ENCODE assay signal across 9 mouse cellular contexts in the genomic region with DNA sequence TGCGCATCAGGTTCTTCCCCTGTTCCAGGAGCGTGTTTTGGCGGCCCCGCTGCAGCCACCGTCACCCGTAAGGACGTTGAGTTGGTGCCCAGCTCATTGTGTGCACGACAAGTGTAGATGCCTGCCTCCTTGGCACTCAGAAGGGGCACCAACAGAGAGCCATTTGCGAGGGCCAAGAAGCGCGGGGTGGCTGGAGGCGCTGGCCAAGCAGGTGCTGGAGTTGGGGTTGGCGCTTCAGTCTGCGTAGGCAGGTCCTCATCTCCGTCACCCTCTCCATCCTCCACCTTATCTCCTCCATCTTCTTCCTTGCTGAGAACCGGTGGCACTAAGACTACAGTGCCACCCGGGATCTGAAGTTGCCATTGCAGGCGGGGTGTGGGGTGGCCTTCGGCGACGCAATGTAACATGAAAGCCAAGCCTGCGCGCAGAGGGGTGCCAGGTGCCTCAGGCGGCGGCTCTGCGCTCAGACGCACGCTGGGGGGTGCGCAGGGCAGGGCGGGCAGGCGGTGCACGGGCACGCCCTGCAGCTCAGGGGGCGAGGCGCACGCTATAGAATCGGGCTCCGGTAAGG. TPM values are rescaled to one million over a fixed set of nuclear protein-coding genes. Genes with fewer than 3 reads are reported as not detected.
A peak's percentile ranks its signal among the peaks of the same experiment; 100 is the strongest.
DNase-seq lines count a peak whose midpoint lies in the region; ATAC-seq and TF ChIP-seq lines count a peak whose summit lies in the region.
"Had no signal": no experiment of that assay in that cellular context is flagged by ENCODE, and none has a peak within 500 bp of the region (broad histone marks: within the 10 kb centered on the region; RNA-seq: fewer than 3 reads in every experiment).

No protein-coding gene starts in this region.

- peak overlapping the region; percentile 10; the same call in 1 of the 2 replicates for H3K4me3 ChIP-seq in intestine, embryonic 14.5 days (ENCODE audit: low read depth, low read length)
- H3K4me3 ChIP-seq in intestine, postnatal 0 days (ENCODE audit: low read depth, low read length), result no peak overlapping the region
- peak overlapping the region; percentile 11 to 26; a peak in 3 of 4 replicates for H3K4me3 ChIP-seq in ES-E14 (ENCODE audit: insufficient read depth in 1 of 2, low read depth in 1 of 2, low read length in 2 of 2, poor library complexity in 1 of 2, severe bottlenecking in 1 of 2)
- peak overlapping the region; percentile 75 for H3K4me3 ChIP-seq in cortical plate, adult 2 months (ENCODE audit: insufficient read depth, low read length)
- H3K4me3 ChIP-seq in stomach, embryonic 15.5 days (replicated peaks), result peak overlapping the region; percentile 17; the same call in 1 of the 2 replicates

- 0 out of 2 replicates have a peak, but pooled peaks have one; percentile 24 for TF ChIP-seq POLR2A in cortical plate, adult 2 months (IDR thresholded peaks at IDR 0.05; ENCODE audit: extremely low read depth, insufficient read depth, low read length)

- no peak for ATAC-seq in intestine, embryonic 14.5 days (replicated peaks; ENCODE audit: low FRiP score, low TSS enrichment, low read depth)
- no peak for ATAC-seq in intestine, postnatal 0 days
- no peak for ATAC-seq in stomach, embryonic 15.5 days (ENCODE audit: insufficient read depth, low FRiP score, low read depth)
- ATAC-seq in monocyte, adult 5-6 weeks (replicated peaks; ENCODE audit: insufficient number of reproducible peaks, low FRiP score, low TSS enrichment, poor library complexity, severe bottlenecking), result no peak
- ATAC-seq: Patski had no signal

- no peak overlapping the region for H3K9ac ChIP-seq in intestine, embryonic 14.5 days (ENCODE audit: low read length)
- H3K9ac ChIP-seq in intestine, postnatal 0 days (ENCODE audit: low read depth, low read length), result no peak overlapping the region
- H3K9ac ChIP-seq in ES-E14 (ENCODE audit: insufficient read depth, low read depth, low read length, poor library complexity, severe bottlenecking), result no peak overlapping the region
- no peak overlapping the region for H3K9ac ChIP-seq in stomach, embryonic 15.5 days

- peaks cover 96% of the 10 kb centered on the region for H3K27me3 ChIP-seq in intestine, embryonic 14.5 days (replicated peaks; ENCODE audit: control insufficient read depth, insufficient read depth, low read length)
- peaks cover 88% of the 10 kb centered on the region for H3K27me3 ChIP-seq in intestine, postnatal 0 days (replicated peaks; ENCODE audit: control insufficient read depth, insufficient read depth, low read length)
- H3K27me3 ChIP-seq in stomach, embryonic 15.5 days (replicated peaks), result peaks cover 87% of the 10 kb centered on the region
- H3K27me3 ChIP-seq: Patski had no signal

- WGBS in intestine, embryonic 14.5 days, result 4% methylated on average over 37 of the region's 38 CpGs
- WGBS in intestine, postnatal 0 days, result 3% methylated on average over 38 of the region's 38 CpGs
- 3% methylated on average over 38 of the region's 38 CpGs for WGBS in stomach, embryonic 15.5 days

- in situ Hi-C loops in ES-E14 (cut with MboI; ENCODE audit: low sequenced_read_pairs in 2 of 2, unreplicated experiment in 2 of 2), result no loop called here

- H3K36me3 ChIP-seq in intestine, embryonic 14.5 days (ENCODE audit: control insufficient read depth, insufficient read depth, low read length), result no peaks in the 10 kb centered on the region
- no peaks in the 10 kb centered on the region for H3K36me3 ChIP-seq in intestine, postnatal 0 days (ENCODE audit: control insufficient read depth, insufficient read depth)
- no peaks in the 10 kb centered on the region for H3K36me3 ChIP-seq in ES-E14 (ENCODE audit: control insufficient read depth, insufficient read depth, low read length, poor library complexity, severe bottlenecking)
- H3K36me3 ChIP-seq in stomach, embryonic 15.5 days, result no peaks in the 10 kb centered on the region

- no peak for TF ChIP-seq CTCF in intestine, postnatal 0 days (IDR thresholded peaks at IDR 0.05; ENCODE audit: low read depth)
- 0 out of 2 replicates have a peak, but pooled peaks have one; percentile 10 for TF ChIP-seq CTCF in cortical plate, adult 2 months (IDR thresholded peaks at IDR 0.05; ENCODE audit: extremely low read depth, insufficient read depth, low read length)

- no peak overlapping the region for H3K27ac ChIP-seq in intestine, embryonic 14.5 days (ENCODE audit: low read depth)
- H3K27ac ChIP-seq in intestine, postnatal 0 days (ENCODE audit: low read depth, low read length), result no peak overlapping the region
- H3K27ac ChIP-seq in ES-E14 (ENCODE audit: insufficient read depth, low read depth, low read length, poor library complexity, severe bottlenecking), result no peak overlapping the region
- peak overlapping the region; percentile 34 for H3K27ac ChIP-seq in cortical plate, adult 2 months (ENCODE audit: insufficient read depth, low read length)
- H3K27ac ChIP-seq in stomach, embryonic 15.5 days, result no peak overlapping the region

- H3K4me1 ChIP-seq in intestine, embryonic 14.5 days (replicated peaks; ENCODE audit: control insufficient read depth, insufficient read depth, low read length), result peaks cover 13% of the 10 kb centered on the region
- H3K4me1 ChIP-seq in intestine, postnatal 0 days (replicated peaks; ENCODE audit: control insufficient read depth, insufficient read depth, low read length), result no peaks in the 10 kb centered on the region
- H3K4me1 ChIP-seq in ES-E14 (ENCODE audit: control insufficient read depth in 2 of 2, insufficient read depth in 2 of 2, low read length in 2 of 2, poor library complexity in 1 of 2), result peaks cover 6 to 50% of the 10 kb centered on the region in 2 experiments; a peak in 2 of 4 replicates
- H3K4me1 ChIP-seq in cortical plate, adult 2 months (ENCODE audit: control insufficient read depth, insufficient read depth, low read length), result peaks cover 7% of the 10 kb centered on the region
- peaks cover 65% of the 10 kb centered on the region for H3K4me1 ChIP-seq in stomach, embryonic 15.5 days

- DNase-seq in intestine, embryonic 14.5 days (ENCODE audit: low spot score), result no peak
- no peak for DNase-seq in ES-E14 (ENCODE audit: low read depth, low spot score)
- DNase-seq in left cerebral cortex, postnatal 25 days (ENCODE audit: low spot score in 2 of 2), result peak; percentile 25 to 51
- no peak for DNase-seq in ovary, postnatal 14 days (ENCODE audit: low spot score)

- intact Hi-C loops in left cerebral cortex, postnatal 25 days (cut with DNase I), result loop anchor here (1.0 kb wide), 1 partner anchor 23 kb away; no protein-coding TSS in a partner anchor

- H3K4me2 ChIP-seq in intestine, embryonic 14.5 days (ENCODE audit: low read length), result peak overlapping the region; percentile 24
- H3K4me2 ChIP-seq in intestine, postnatal 0 days (replicated peaks; ENCODE audit: low read depth), result no peak overlapping the region
- peak overlapping the region; percentile 41 for H3K4me2 ChIP-seq in stomach, embryonic 15.5 days

- H3K9me3 ChIP-seq in intestine, embryonic 14.5 days (ENCODE audit: control insufficient read depth, low read length), result no peaks in the 10 kb centered on the region
- H3K9me3 ChIP-seq in intestine, postnatal 0 days (ENCODE audit: control insufficient read depth), result no peaks in the 10 kb centered on the region
- no peaks in the 10 kb centered on the region for H3K9me3 ChIP-seq in ES-E14 (ENCODE audit: control insufficient read depth, insufficient read depth, low read depth, low read length)
- no peaks in the 10 kb centered on the region for H3K9me3 ChIP-seq in stomach, embryonic 15.5 days

TF ChIP-seq in ES-E14, 5 proteins besides CTCF, POLR2A, EP300 and RAD21:
- no peak for TF ChIP-seq CHD2 (IDR thresholded peaks at IDR 0.05; ENCODE audit: low read depth, low read length)
- no peak for TF ChIP-seq ZNF384 (IDR thresholded peaks at IDR 0.05; ENCODE audit: low read depth, low read length)
- TF ChIP-seq ZC3H11A (IDR thresholded peaks at IDR 0.05; ENCODE audit: borderline replicate concordance, low read depth, low read length), result no peak
- no peak for TF ChIP-seq HCFC1 (IDR thresholded peaks at IDR 0.05; ENCODE audit: borderline replicate concordance, insufficient read depth, low read length)
- no peak for TF ChIP-seq MAFK (IDR thresholded peaks at IDR 0.05; ENCODE audit: insufficient read depth, low read depth, low read length)

RNA-seq across cellular contexts. Expression of a gene that starts 5.2 kb away (rescaled TPM):
- 65.5 and 71.3 TPM in 2 replicates for polyA plus RNA-seq in intestine, embryonic 14.5 days (2014; fragmentation: Nextera tagmentation; extraction: Ambion mirVana)
- 26.9 and 29.6 TPM in 2 replicates for polyA plus RNA-seq in intestine, postnatal 0 days (2015; fragmentation: Nextera tagmentation; extraction: Ambion mirVana)
- 0.22 and 0.26 TPM in 2 replicates for total RNA-seq in ES-E14 (2012; rRNA removed)
- polyA plus RNA-seq in cortical plate, adult 2 months (2012; rRNA removed), result 27.4 and 34.0 TPM in 2 replicates
- total RNA-seq in left cerebral cortex, postnatal 25 days (2021), result 10 to 100 TPM; 14.9 to 15.2 TPM
- 105 and 114 TPM in 2 replicates for polyA plus RNA-seq in stomach, embryonic 15.5 days (2015; fragmentation: Nextera tagmentation; extraction: Ambion mirVana)
- total RNA-seq in monocyte, adult 5-6 weeks (2017), result not detected in 3 replicates

RNA-seq across cellular contexts. Expression of a gene that starts 5.2 kb away (rescaled TPM):
- polyA plus RNA-seq in intestine, embryonic 14.5 days (2014; fragmentation: Nextera tagmentation; extraction: Ambion mirVana), result 1.7 and 1.8 TPM in 2 replicates
- 0.27 and 0.35 TPM in 2 replicates for polyA plus RNA-seq in intestine, postnatal 0 days (2015; fragmentation: Nextera tagmentation; extraction: Ambion mirVana)
- total RNA-seq in ES-E14 (2012; rRNA removed), result 7.8 and 12.8 TPM in 2 replicates
- 28.3 TPM in 2 replicates for polyA plus RNA-seq in cortical plate, adult 2 months (2012; rRNA removed)
- 10 to 100 TPM; 72.2 to 76.7 TPM for total RNA-seq in left cerebral cortex, postnatal 25 days (2021)
- 1.5 and 1.7 TPM in 2 replicates for polyA plus RNA-seq in stomach, embryonic 15.5 days (2015; fragmentation: Nextera tagmentation; extraction: Ambion mirVana)
- total RNA-seq in monocyte, adult 5-6 weeks (2017), result 0.10 to 0.11 TPM in 2 of 3 replicates, not detected in the other

RNA-seq across cellular contexts. Expression of a gene that starts 50.7 kb away (rescaled TPM):
- polyA plus RNA-seq in intestine, embryonic 14.5 days (2014; fragmentation: Nextera tagmentation; extraction: Ambion mirVana), result 16.9 and 17.7 TPM in 2 replicates
- polyA plus RNA-seq in intestine, postnatal 0 days (2015; fragmentation: Nextera tagmentation; extraction: Ambion mirVana), result 5.3 and 7.1 TPM in 2 replicates
- total RNA-seq in ES-E14 (2012; rRNA removed), result 72.6 and 112 TPM in 2 replicates
- polyA plus RNA-seq in cortical plate, adult 2 months (2012; rRNA removed), result 10.4 and 11.0 TPM in 2 replicates
- 10 to 100 TPM; 13.0 to 18.2 TPM for total RNA-seq in left cerebral cortex, postnatal 25 days (2021)
- polyA plus RNA-seq in stomach, embryonic 15.5 days (2015; fragmentation: Nextera tagmentation; extraction: Ambion mirVana), result 15.5 and 19.6 TPM in 2 replicates
- 6.6 to 23.5 TPM (median 15.6 TPM) in 3 replicates for total RNA-seq in monocyte, adult 5-6 weeks (2017)

RNA-seq across cellular contexts. Expression of a gene that starts 54.1 kb away (rescaled TPM):
- 21.3 and 22.9 TPM in 2 replicates for polyA plus RNA-seq in intestine, embryonic 14.5 days (2014; fragmentation: Nextera tagmentation; extraction: Ambion mirVana)
- polyA plus RNA-seq in intestine, postnatal 0 days (2015; fragmentation: Nextera tagmentation; extraction: Ambion mirVana), result 15.0 and 15.9 TPM in 2 replicates
- total RNA-seq in ES-E14 (2012; rRNA removed), result 51.7 and 95.7 TPM in 2 replicates
- 123 and 124 TPM in 2 replicates for polyA plus RNA-seq in cortical plate, adult 2 months (2012; rRNA removed)
- total RNA-seq in left cerebral cortex, postnatal 25 days (2021), result 10 to 100 TPM; 64.3 to 71.4 TPM
- 24.1 and 30.0 TPM in 2 replicates for polyA plus RNA-seq in stomach, embryonic 15.5 days (2015; fragmentation: Nextera tagmentation; extraction: Ambion mirVana)
- 11.3 to 14.2 TPM (median 13.0 TPM) in 3 replicates for total RNA-seq in monocyte, adult 5-6 weeks (2017)

Comparison
In these comparisons a context has a peak if more than half of its experiments do, and no peak if none do; other contexts are left out.
1. DNase-seq: peak in left cerebral cortex, postnatal 25 days (2 of 2); none in intestine, embryonic 14.5 days (single experiment), ES-E14 (single experiment) and ovary, postnatal 14 days (single experiment).
2. RNA of a gene that starts 5.2 kb away (polyA plus RNA-seq): 28.3 TPM in cortical plate, adult 2 months; 1.7 to 1.8 TPM in intestine, embryonic 14.5 days, 1.5 to 1.7 TPM in stomach, embryonic 15.5 days and 0.27 to 0.35 TPM in intestine, postnatal 0 days; every median in the first group is over 10 times any median in the second.